Mouse (Mus musculus) heart, adult 2 months (tissue): ENCODE data around the gene Gns.

Experiments
- CTCF ChIP-seq: fragments of 200-600 bp; IDR thresholded peaks from 2 replicates; pipeline ENCODE4 v1.8.1; 2022; ENCODE audit warnings: antibody characterized with exemption, mild to moderate bottlenecking, moderate library complexity
- EP300 ChIP-seq: fragments of 200-500 bp; IDR thresholded peaks from 2 replicates; pipeline ENCODE4 v1.6.1; 2011; ENCODE audit warnings: low read depth, low read length, control low read depth; ENCODE audit not compliant: insufficient read depth

GRCm38 (mm10) chr10:121323493-121323892, 41.4 kb upstream of the Gns start:
- no peak for TF ChIP-seq CTCF
- no peak for TF ChIP-seq EP300
